Comparison of ENCODE assay signal across 8 mouse cellular contexts in the genomic region with DNA sequence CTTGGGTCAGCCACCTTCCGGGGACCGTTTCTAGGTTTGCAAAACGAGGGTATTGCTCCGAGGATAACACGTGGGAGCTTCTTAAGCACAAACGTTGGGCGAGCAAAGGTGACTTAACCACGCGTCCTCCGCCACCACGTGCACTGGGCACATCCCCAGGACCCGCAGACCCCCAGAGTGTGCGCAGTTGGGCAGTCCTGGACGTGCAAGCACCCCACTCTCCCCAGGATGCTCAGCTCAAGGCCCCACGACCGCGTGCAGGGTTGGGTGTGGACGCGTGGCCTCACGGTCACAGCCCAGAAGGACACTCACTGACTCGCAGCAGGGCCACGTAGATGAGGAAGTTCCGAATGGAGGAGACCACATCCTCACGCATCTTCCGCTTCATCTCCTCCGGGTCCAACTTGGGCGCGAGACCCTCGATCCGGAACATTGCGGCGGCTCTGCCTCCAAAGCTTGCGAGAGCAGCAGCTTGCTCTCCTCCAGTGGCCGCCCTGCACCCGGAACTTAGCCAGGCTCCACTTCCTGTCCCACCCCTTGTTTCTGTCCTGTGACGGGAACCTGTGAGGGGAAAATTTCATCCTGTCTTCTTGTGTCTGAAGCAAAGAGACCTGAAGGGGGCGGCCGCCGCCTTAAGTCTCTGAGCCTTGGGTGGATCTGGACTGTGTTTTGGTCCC. TPM values are rescaled to one million over a fixed set of nuclear protein-coding genes. Genes with fewer than 3 reads are reported as not detected.
DNase-seq lines count a peak whose midpoint lies in the region; ATAC-seq and TF ChIP-seq lines count a peak whose summit lies in the region.

A gene (minus strand): TSS at position 514 of the 677 bp plus-strand sequence.

- in situ Hi-C loops in CH12.LX (cut with MboI; ENCODE audit: low pct_ligation_motif_present, low pct_unique_long_range_greater_than_20kb, low sequenced_read_pairs) = loop anchor here (5.0 to 10.0 kb wide), 2 partner anchors 170 to 297 kb away; a partner anchor contains a TSS

- peak within 1 kb of the TSS; percentile 63 for H3K4me2 ChIP-seq in CH12.LX (ENCODE audit: insufficient read depth, low read depth, poor library complexity, severe bottlenecking)
- peak within 1 kb of the TSS; percentile 76 for H3K4me2 ChIP-seq in forebrain, embryonic 11.5 days (ENCODE audit: low read depth, low read length, severe bottlenecking)
- H3K4me2 ChIP-seq in heart, embryonic 16.5 days (ENCODE audit: low read depth, low read length) = peak within 1 kb of the TSS; percentile 90
- H3K4me2 ChIP-seq in liver, embryonic 15.5 days = peak within 1 kb of the TSS; percentile 86
- peak within 1 kb of the TSS; percentile 86 for H3K4me2 ChIP-seq in neural tube, embryonic 12.5 days (replicated peaks)

- peak within 1 kb of the TSS; percentile 16; the same call in 1 of the 2 replicates for H3K27ac ChIP-seq in CH12.LX (ENCODE audit: insufficient read depth, low read depth)
- no peak within 1 kb of the TSS for H3K27ac ChIP-seq in forebrain, embryonic 11.5 days (ENCODE audit: low read depth, low read length)
- H3K27ac ChIP-seq in heart, embryonic 16.5 days (ENCODE audit: low read length) = peak within 1 kb of the TSS; percentile 79
- peak within 1 kb of the TSS; percentile 62 for H3K27ac ChIP-seq in liver, embryonic 15.5 days (replicated peaks)
- no peak within 1 kb of the TSS for H3K27ac ChIP-seq in neural tube, embryonic 12.5 days

- peaks cover 17 to 32% of the 10 kb centered on the region in 2 experiments for H3K36me3 ChIP-seq in CH12.LX (replicated peaks in 1 of 2; ENCODE audit: control insufficient read depth in 1 of 2, insufficient read depth in 1 of 2, low read length in 1 of 2)
- H3K36me3 ChIP-seq in forebrain, embryonic 11.5 days (ENCODE audit: control insufficient read depth, insufficient read depth, low read length) = no peaks in the 10 kb centered on the region
- H3K36me3 ChIP-seq in heart, embryonic 16.5 days (ENCODE audit: control insufficient read depth, insufficient read depth) = peaks cover 15% of the 10 kb centered on the region
- H3K36me3 ChIP-seq in liver, embryonic 15.5 days (replicated peaks) = peaks cover 24% of the 10 kb centered on the region
- H3K36me3 ChIP-seq in neural tube, embryonic 12.5 days = peaks cover 21% of the 10 kb centered on the region

- TF ChIP-seq POLR2A in CH12.LX (IDR thresholded peaks at IDR 0.05; ENCODE audit: low read depth, low read length) = peak; percentile 93

- peak in 1 of 2 experiments; percentile 91; a peak in 2 of 4 replicates for TF ChIP-seq CTCF in CH12.LX (conservative IDR thresholded peaks at IDR 0.05 in 1 of 2, IDR thresholded peaks at IDR 0.05 in 1 of 2; ENCODE audit: low read depth in 2 of 2, low read length in 2 of 2)

- H3K4me3 ChIP-seq in CH12.LX (replicated peaks in 1 of 3; ENCODE audit: low read depth in 2 of 3, low read length in 2 of 3, poor library complexity in 1 of 3) = peak within 1 kb of the TSS; percentile 96 to 99 (median 98)
- H3K4me3 ChIP-seq in forebrain, embryonic 11.5 days (ENCODE audit: low read depth, low read length) = peak within 1 kb of the TSS; percentile 84
- peak within 1 kb of the TSS; percentile 84 for H3K4me3 ChIP-seq in heart, embryonic 16.5 days (ENCODE audit: low read length)
- peak within 1 kb of the TSS; percentile 81 for H3K4me3 ChIP-seq in liver, embryonic 15.5 days (replicated peaks)
- H3K4me3 ChIP-seq in neural tube, embryonic 12.5 days = peak within 1 kb of the TSS; percentile 87

- TF ChIP-seq RAD21 in CH12.LX (IDR thresholded peaks at IDR 0.05; ENCODE audit: low read depth, low read length) = peak; percentile 83

- H3K4me1 ChIP-seq in CH12.LX (ENCODE audit: control insufficient read depth in 1 of 2, insufficient read depth in 2 of 2) = peaks cover 14 to 17% of the 10 kb centered on the region in 2 experiments
- peaks cover 5% of the 10 kb centered on the region; the same call in 1 of the 2 replicates for H3K4me1 ChIP-seq in forebrain, embryonic 11.5 days (replicated peaks; ENCODE audit: control insufficient read depth, insufficient read depth, low read length)
- H3K4me1 ChIP-seq in heart, embryonic 16.5 days (ENCODE audit: control insufficient read depth, insufficient read depth, low read length) = peaks cover 10% of the 10 kb centered on the region
- H3K4me1 ChIP-seq in liver, embryonic 15.5 days (replicated peaks) = peaks cover 26% of the 10 kb centered on the region
- H3K4me1 ChIP-seq in neural tube, embryonic 12.5 days = peaks cover 14% of the 10 kb centered on the region

- H3K79me2 ChIP-seq in CH12.LX (replicated peaks; ENCODE audit: control insufficient read depth, extremely low read depth, insufficient read depth, poor library complexity, severe bottlenecking) = peaks cover 26% of the 10 kb centered on the region

- under 1% methylated on average over 39 of the region's 39 CpGs for WGBS in forebrain, embryonic 11.5 days
- under 1% methylated on average over 39 of the region's 39 CpGs for WGBS in heart, embryonic 16.5 days
- WGBS in liver, embryonic 15.5 days (ENCODE audit: insufficient replicate concordance) = under 1% methylated on average over 39 of the region's 39 CpGs
- WGBS in neural tube, embryonic 12.5 days = under 1% methylated on average over 39 of the region's 39 CpGs

- H3K9ac ChIP-seq in CH12.LX (ENCODE audit: insufficient read depth, low read depth) = peak within 1 kb of the TSS; percentile 75
- peak within 1 kb of the TSS; percentile 91 for H3K9ac ChIP-seq in forebrain, embryonic 11.5 days (ENCODE audit: low read length)
- H3K9ac ChIP-seq in heart, embryonic 16.5 days (ENCODE audit: low read length) = peak within 1 kb of the TSS; percentile 88
- H3K9ac ChIP-seq in liver, embryonic 15.5 days = peak within 1 kb of the TSS; percentile 71
- peak within 1 kb of the TSS; percentile 86 for H3K9ac ChIP-seq in neural tube, embryonic 12.5 days

- peak; percentile 95 for ATAC-seq in forebrain, embryonic 11.5 days (replicated peaks; ENCODE audit: low FRiP score)
- ATAC-seq in heart, embryonic 16.5 days (replicated peaks; ENCODE audit: extremely low read depth, insufficient read depth, low FRiP score) = peak; percentile 95
- peak; percentile 91 for ATAC-seq in liver, embryonic 15.5 days (ENCODE audit: insufficient read depth)
- ATAC-seq in neural tube, embryonic 12.5 days (ENCODE audit: low FRiP score, low read depth) = peak; percentile 92

- H3K27me3 ChIP-seq in CH12.LX (replicated peaks) = peaks cover 5% of the 10 kb centered on the region
- H3K27me3 ChIP-seq in forebrain, embryonic 11.5 days (ENCODE audit: control insufficient read depth, insufficient read depth, low read length) = no peaks in the 10 kb centered on the region
- no peaks in the 10 kb centered on the region for H3K27me3 ChIP-seq in heart, embryonic 16.5 days (ENCODE audit: control insufficient read depth, insufficient read depth, low read length)
- no peaks in the 10 kb centered on the region for H3K27me3 ChIP-seq in liver, embryonic 15.5 days
- no peaks in the 10 kb centered on the region for H3K27me3 ChIP-seq in neural tube, embryonic 12.5 days (replicated peaks)

- TF ChIP-seq EP300 in CH12.LX (IDR thresholded peaks at IDR 0.05; ENCODE audit: low read length) = no peak

- dilution Hi-C loops in CH12.LX (cut with MboI; ENCODE audit: extremely low pct_ligation_motif_present, extremely low pct_unique_long_range_greater_than_20kb, low sequenced_read_pairs) = no loop called here

- no peaks in the 10 kb centered on the region for H3K9me3 ChIP-seq in CH12.LX (replicated peaks; ENCODE audit: low read length)
- no peaks in the 10 kb centered on the region for H3K9me3 ChIP-seq in forebrain, embryonic 11.5 days (ENCODE audit: control insufficient read depth, low read length)
- H3K9me3 ChIP-seq in heart, embryonic 16.5 days (replicated peaks; ENCODE audit: control insufficient read depth, low read length) = no peaks in the 10 kb centered on the region
- no peaks in the 10 kb centered on the region for H3K9me3 ChIP-seq in liver, embryonic 15.5 days (replicated peaks)
- no peaks in the 10 kb centered on the region for H3K9me3 ChIP-seq in neural tube, embryonic 12.5 days

- peak; percentile 96 for DNase-seq in CH12.LX (ENCODE audit: extremely low read depth)
- DNase-seq in c-Kit-positive CD71-positive TER-119-negative erythroid progenitor cells, embryonic 14.5 days (ENCODE audit: low read depth) = peak; percentile 92
- DNase-seq in forebrain, embryonic 11.5 days (ENCODE audit: low spot score) = peak; percentile 90
- peak; percentile 94 to 95 for DNase-seq in kidney, postnatal 36 days
- peak; percentile 98 for DNase-seq in telencephalon, adult 2 months (ENCODE audit: low read depth, low spot score)

TF ChIP-seq in CH12.LX, 34 proteins besides CTCF, POLR2A, EP300 and RAD21 (continues in another document):
- peak; percentile 61; the same call in 1 of the 2 replicates for TF ChIP-seq TBP (conservative IDR thresholded peaks at IDR 0.05; ENCODE audit: low read depth, low read length)
- peak; percentile 90 for TF ChIP-seq HCFC1 (IDR thresholded peaks at IDR 0.05; ENCODE audit: low read depth, low read length)
- TF ChIP-seq GABPA (IDR thresholded peaks at IDR 0.05; ENCODE audit: insufficient replicate concordance, low read depth, low read length) = peak; percentile 10; the same call in 1 of the 2 replicates
- TF ChIP-seq NRF1 (IDR thresholded peaks at IDR 0.05; ENCODE audit: low read depth, low read length) = peak; percentile 22; the same call in 1 of the 2 replicates
- peak; percentile 33; the same call in 1 of the 2 replicates for TF ChIP-seq ZC3H11A (IDR thresholded peaks at IDR 0.05; ENCODE audit: low read depth, low read length)
- no peak for TF ChIP-seq POLR2AphosphoS2 (IDR thresholded peaks at IDR 0.05; ENCODE audit: low read depth, low read length)
- TF ChIP-seq ZNF384 (IDR thresholded peaks at IDR 0.05; ENCODE audit: low read depth, low read length) = no peak
- no peak for TF ChIP-seq JUND (conservative IDR thresholded peaks at IDR 0.05; ENCODE audit: low read depth, low read length)
- TF ChIP-seq TCF12 (IDR thresholded peaks at IDR 0.05; ENCODE audit: low read depth, low read length) = peak; percentile 70
- TF ChIP-seq RCOR1 (conservative IDR thresholded peaks at IDR 0.05; ENCODE audit: low read depth, low read length) = no peak
- no peak; the same call in 1 of the 2 replicates for TF ChIP-seq ZMIZ1 (IDR thresholded peaks at IDR 0.05; ENCODE audit: low read depth, low read length)
- peak; percentile 88 for TF ChIP-seq MAX (IDR thresholded peaks at IDR 0.05; ENCODE audit: low read length)
- no peak for TF ChIP-seq E2F4 (IDR thresholded peaks at IDR 0.05; ENCODE audit: insufficient replicate concordance, low read depth, low read length)

RNA-seq across cellular contexts. Expression of the gene that starts here (rescaled TPM):
- total RNA-seq in CH12.LX (2012; rRNA removed) = 313 and 458 TPM in 2 replicates
- total RNA-seq in CH12.LX (2014; rRNA removed) = 845 and 877 TPM in 2 replicates
- 321 and 339 TPM in 2 replicates for polyA plus RNA-seq in CH12.LX (2012; ENCODE audit: insufficient read length, low read depth)
- 172 and 184 TPM in 2 replicates for polyA plus RNA-seq in forebrain, embryonic 11.5 days (2014; fragmentation: Nextera tagmentation; extraction: Ambion mirVana)
- 243 and 262 TPM in 2 replicates for polyA plus RNA-seq in heart, embryonic 16.5 days (2015; fragmentation: Nextera tagmentation; extraction: Ambion mirVana)
- polyA plus RNA-seq in liver, embryonic 15.5 days (2015; fragmentation: Nextera tagmentation; extraction: Ambion mirVana) = 115 and 126 TPM in 2 replicates
- 150 and 163 TPM in 2 replicates for polyA plus RNA-seq in neural tube, embryonic 12.5 days (2016; fragmentation: Nextera tagmentation; extraction: Ambion mirVana)

Comparison
In these comparisons a context has a peak if more than half of its experiments do, and no peak if none do; other contexts are left out.
1. H3K27ac ChIP-seq: peak in CH12.LX (single experiment), heart, embryonic 16.5 days (single experiment) and liver, embryonic 15.5 days (single experiment); none in forebrain, embryonic 11.5 days (single experiment) and neural tube, embryonic 12.5 days (single experiment).
2. Peak in every context shown above with its lines, with median percentiles within 50 percentile points of each other: DNase-seq, H3K4me2 ChIP-seq, H3K4me3 ChIP-seq, H3K9ac ChIP-seq and ATAC-seq.